Mouse (Mus musculus) midbrain, embryonic 10.5 days (tissue): ENCODE measurements around the gene Jmjd4. TPM values are rescaled to one million over a fixed set of nuclear protein-coding genes. Genes with fewer than 3 reads are reported as not detected.

Experiments
- DNase-seq: peaks from one replicate; pipeline ENCODE4 v3.0.0-alpha.2; 2017; ENCODE audit warnings: low spot score
- H3K27ac ChIP-seq: fragments of 300-500 bp; sonication (generic); replicated peaks from 2 replicates; pipeline ENCODE4 v1.5.1; 2016; ENCODE audit warnings: mild to moderate bottlenecking
- H3K27me3 ChIP-seq: fragments of 300-500 bp; sonication (generic); 2 replicates; pipeline ENCODE4 v1.6.1; 2016; ENCODE audit warnings: low read depth, mild to moderate bottlenecking; ENCODE audit not compliant: poor library complexity, severe bottlenecking
- H3K36me3 ChIP-seq: fragments of 300-500 bp; sonication (generic); 2 replicates; pipeline ENCODE4 v1.6.1; 2016; ENCODE audit warnings: mild to moderate bottlenecking, moderate library complexity
- H3K4me1 ChIP-seq: fragments of 300-500 bp; sonication (generic); 2 replicates; pipeline ENCODE4 v1.6.1; 2016
- H3K4me3 ChIP-seq: fragments of 300-500 bp; sonication (generic); 2 replicates; pipeline ENCODE4 v1.5.1; 2016; ENCODE audit warnings: mild to moderate bottlenecking, moderate library complexity
- H3K9me3 ChIP-seq: fragments of 300-500 bp; sonication (generic); replicated peaks from 2 replicates; pipeline ENCODE4 v1.6.1; 2016; ENCODE audit warnings: mild to moderate bottlenecking
- WGBS: fragments of 180-500 bp; shearing (Covaris S2); methylation state at CpG from one replicate; pipeline ENCODE4 v1.1.7; 2016; 5-methylcytosine and 5-hydroxymethylcytosine counted together
- polyA plus RNA-seq: library from polyadenylated mRNA; unstranded; fragments of >200 nt; fragmentation: Nextera tagmentation; extraction: Ambion mirVana; gene quantifications from 2 replicates; pipeline ENCODE4 v1.2.1, GENCODE M21; 2016

Jmjd4 gene
- polyA plus RNA-seq, result 16.2 and 18.1 TPM in 2 replicates

- under 1% methylated on average over 40 of the region's 40 CpGs for WGBS
These were observed at the start of gene Jmjd4 for GRCm38 (mm10) chr11:59449741-59450229. Gene Jmjd4, plus strand, starts transcription at chr11:59450045.

GRCm38 (mm10) chr11:59400876-59401275 lies 49.0 kb upstream of the Jmjd4 start:
- no peak for DNase-seq
- Histone ChIP-seq H3K4me3 (no peak overlapping the region), H3K27ac (no peak overlapping the region), H3K9me3 (no peaks in the 10 kb centered on the region), H3K27me3 (no peaks in the 10 kb centered on the region), H3K36me3 (peaks cover 16% of the 10 kb centered on the region), H3K4me1 (peaks cover 11% of the 10 kb centered on the region; the same call in 1 of the 2 replicates)
- 89% methylated on average over 2 of the region's 2 CpGs for WGBS

More at GRCm38 (mm10) chr11:59449741-59450229, at the start of gene Jmjd4:
- peak; percentile 90 for DNase-seq
- Histone ChIP-seq H3K27ac (peak within 1 kb of the TSS; percentile 92), H3K9me3 (no peaks in the 10 kb centered on the region), H3K36me3 (peaks cover 44% of the 10 kb centered on the region), H3K27me3 (no peaks in the 10 kb centered on the region), H3K4me3 (peak within 1 kb of the TSS; percentile 66), H3K4me1 (peaks cover 28% of the 10 kb centered on the region)

DNA sequence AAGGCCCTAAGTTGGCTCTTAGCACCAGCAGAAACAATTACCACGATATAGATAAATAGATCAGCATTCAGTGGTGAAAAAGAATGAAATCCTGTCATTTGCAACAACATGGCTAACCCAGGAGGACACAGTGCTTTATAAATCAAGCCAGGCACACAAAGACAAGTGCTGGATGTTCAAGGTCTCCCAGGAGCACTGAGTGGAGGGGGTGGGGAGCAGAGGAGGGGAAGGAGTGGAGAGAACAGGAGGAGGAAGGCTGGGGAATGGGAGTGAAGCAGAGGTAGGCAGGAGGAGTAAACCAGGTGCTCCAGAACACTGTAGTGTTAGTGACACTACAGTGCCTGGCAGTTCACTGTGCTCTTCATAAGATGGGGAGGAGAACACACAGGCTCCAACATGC lies 44.1 kb upstream of the Jmjd4 start:
- 90% methylated on average over 1 of the region's 1 CpGs for WGBS
- DNase-seq, result no peak
- H3K27me3 ChIP-seq, result no peaks in the 10 kb centered on the region
- no peaks in the 10 kb centered on the region for H3K9me3 ChIP-seq
- no peak overlapping the region for H3K4me3 ChIP-seq
- peaks cover 50% of the 10 kb centered on the region for H3K36me3 ChIP-seq
- no peak overlapping the region for H3K27ac ChIP-seq
- H3K4me1 ChIP-seq, result no peaks in the 10 kb centered on the region

DNA sequence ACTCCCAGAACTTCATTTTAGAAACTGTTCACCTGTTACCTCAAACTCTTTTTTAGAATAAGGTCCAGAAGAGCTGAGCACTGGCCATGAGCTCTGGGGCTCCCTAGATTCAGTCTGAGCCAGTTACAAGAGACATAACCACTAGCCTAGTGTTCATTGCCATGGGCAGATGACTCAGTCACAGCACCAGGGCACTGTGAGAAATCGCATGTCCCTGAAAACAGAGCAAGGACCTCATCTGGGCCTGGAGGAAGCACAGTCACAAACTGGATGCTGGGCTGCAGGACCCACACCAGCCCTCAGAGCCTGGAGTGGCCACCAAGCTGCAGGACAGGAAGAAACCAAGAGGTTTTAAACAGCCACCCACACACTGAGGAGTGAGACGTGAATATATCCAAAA lies 39.0 kb upstream of the Jmjd4 start:
- 85% methylated on average over 2 of the region's 2 CpGs for WGBS
- Histone ChIP-seq H3K27me3 (no peaks in the 10 kb centered on the region), H3K4me3 (no peak overlapping the region), H3K9me3 (no peaks in the 10 kb centered on the region), H3K27ac (no peak overlapping the region), H3K36me3 (peaks cover 62% of the 10 kb centered on the region), H3K4me1 (peaks cover 3% of the 10 kb centered on the region; the same call in 1 of the 2 replicates)
- no peak for DNase-seq

GRCm38 (mm10) chr11:59412058-59412457 lies 37.8 kb upstream of the Jmjd4 start:
- 88% methylated on average over 6 of the region's 6 CpGs for WGBS
- Histone ChIP-seq H3K4me3 (no peak overlapping the region), H3K4me1 (peaks cover 3% of the 10 kb centered on the region; the same call in 1 of the 2 replicates), H3K27me3 (no peaks in the 10 kb centered on the region), H3K9me3 (no peaks in the 10 kb centered on the region), H3K36me3 (peaks cover 55% of the 10 kb centered on the region), H3K27ac (no peak overlapping the region)
- no peak for DNase-seq

GRCm38 (mm10) chr11:59412999-59413863 lies 36.6 kb upstream of the Jmjd4 start:
- DNase-seq, result no peak
- peaks cover 3% of the 10 kb centered on the region; the same call in 1 of the 2 replicates for H3K4me1 ChIP-seq
- H3K36me3 ChIP-seq, result peaks cover 50% of the 10 kb centered on the region
- no peak overlapping the region for H3K27ac ChIP-seq
- H3K9me3 ChIP-seq, result no peaks in the 10 kb centered on the region
- WGBS, result 86% methylated on average over 13 of the region's 13 CpGs
- H3K27me3 ChIP-seq, result no peaks in the 10 kb centered on the region
- H3K4me3 ChIP-seq, result no peak overlapping the region

DNA sequence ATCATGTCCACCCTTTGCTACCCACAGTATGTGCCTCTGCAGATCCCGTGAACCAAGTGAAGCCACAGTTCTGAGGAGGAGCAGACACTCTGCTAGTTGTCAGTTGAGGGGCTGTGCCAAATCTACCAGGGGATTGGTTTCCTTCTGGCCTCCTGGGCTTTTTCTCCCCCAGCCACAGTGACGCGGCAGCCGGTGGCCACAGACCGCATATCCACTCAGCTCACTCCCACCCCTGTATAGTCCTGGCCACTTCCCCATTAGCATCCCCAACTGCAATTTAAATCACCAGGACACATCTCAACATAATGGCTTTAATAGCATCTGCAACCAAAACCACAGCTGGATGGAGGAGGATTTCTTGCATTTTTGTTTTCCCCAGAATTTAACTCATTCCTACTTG lies 31.1 kb upstream of the Jmjd4 start:
- no peak for DNase-seq
- H3K4me1 ChIP-seq, result no peaks in the 10 kb centered on the region
- H3K9me3 ChIP-seq, result no peaks in the 10 kb centered on the region
- WGBS, result 95% methylated on average over 5 of the region's 5 CpGs
- H3K27ac ChIP-seq, result no peak overlapping the region
- no peaks in the 10 kb centered on the region for H3K27me3 ChIP-seq
- H3K4me3 ChIP-seq, result no peak overlapping the region
- peaks cover 82% of the 10 kb centered on the region for H3K36me3 ChIP-seq

GRCm38 (mm10) chr11:59421436-59421835 lies 28.4 kb upstream of the Jmjd4 start:
- WGBS, result 89% methylated on average over 8 of the region's 8 CpGs
- Histone ChIP-seq H3K4me3 (no peak overlapping the region), H3K36me3 (peaks cover 85% of the 10 kb centered on the region), H3K27ac (no peak overlapping the region), H3K27me3 (no peaks in the 10 kb centered on the region), H3K4me1 (no peaks in the 10 kb centered on the region), H3K9me3 (no peaks in the 10 kb centered on the region)
- no peak for DNase-seq

DNA sequence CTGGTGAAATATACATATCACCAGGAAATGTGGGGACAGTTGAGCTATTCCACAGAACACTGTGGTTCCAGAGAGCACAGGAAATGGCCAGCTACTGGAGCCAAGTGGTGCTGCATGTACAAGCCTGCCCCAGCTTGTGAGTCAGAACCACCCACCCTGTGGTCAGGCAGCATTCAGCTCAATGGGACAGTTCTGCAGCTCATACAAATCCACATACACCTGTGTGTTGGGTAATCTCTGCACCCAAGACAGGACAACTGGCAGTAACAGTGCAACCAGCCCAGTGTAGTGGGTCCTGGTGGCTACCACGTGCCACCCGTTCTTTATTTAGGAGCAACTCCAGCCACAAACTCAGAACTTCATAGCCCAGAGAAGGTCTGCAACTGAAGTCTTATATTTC lies 27.9 kb upstream of the Jmjd4 start:
- Histone ChIP-seq H3K4me1 (no peaks in the 10 kb centered on the region), H3K4me3 (no peak overlapping the region), H3K36me3 (peaks cover 86% of the 10 kb centered on the region), H3K27ac (no peak overlapping the region), H3K9me3 (no peaks in the 10 kb centered on the region), H3K27me3 (no peaks in the 10 kb centered on the region)
- DNase-seq, result no peak
- whole genome bisulfite sequencing, result 84% methylated on average over 2 of the region's 2 CpGs

DNA sequence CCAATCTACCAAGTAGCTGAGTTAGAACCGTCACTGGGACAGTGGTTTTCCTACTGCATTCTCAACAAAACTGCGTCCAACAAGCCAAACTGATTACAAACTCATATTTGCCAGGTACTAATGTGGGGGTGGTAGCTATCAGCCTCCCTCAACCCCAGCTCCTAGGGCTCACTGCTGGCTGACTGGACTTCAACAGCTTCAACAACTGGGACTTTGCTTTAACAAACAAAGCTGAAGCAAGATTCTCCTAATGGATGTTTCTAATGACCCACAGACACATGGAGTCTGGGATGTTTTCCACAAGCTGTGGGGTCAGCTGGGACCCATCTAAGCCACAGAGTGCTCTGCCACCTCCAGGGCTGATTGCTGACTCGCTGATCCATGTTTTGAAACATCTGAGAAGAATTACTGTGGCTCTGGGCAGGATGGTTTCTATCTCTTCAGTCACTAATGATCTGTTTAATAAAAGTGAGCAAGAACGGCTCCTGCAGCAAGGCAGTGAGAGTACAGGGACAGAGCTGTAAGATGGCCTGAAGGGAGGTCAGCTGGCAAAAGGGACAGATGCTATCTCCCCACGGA lies 26.7 kb upstream of the Jmjd4 start:
- 85% methylated on average over 5 of the region's 5 CpGs for WGBS
- Histone ChIP-seq H3K4me1 (no peaks in the 10 kb centered on the region), H3K27me3 (no peaks in the 10 kb centered on the region), H3K36me3 (peaks cover 92% of the 10 kb centered on the region), H3K4me3 (no peak overlapping the region), H3K9me3 (no peaks in the 10 kb centered on the region), H3K27ac (no peak overlapping the region)
- DNase-seq, result no peak

DNA sequence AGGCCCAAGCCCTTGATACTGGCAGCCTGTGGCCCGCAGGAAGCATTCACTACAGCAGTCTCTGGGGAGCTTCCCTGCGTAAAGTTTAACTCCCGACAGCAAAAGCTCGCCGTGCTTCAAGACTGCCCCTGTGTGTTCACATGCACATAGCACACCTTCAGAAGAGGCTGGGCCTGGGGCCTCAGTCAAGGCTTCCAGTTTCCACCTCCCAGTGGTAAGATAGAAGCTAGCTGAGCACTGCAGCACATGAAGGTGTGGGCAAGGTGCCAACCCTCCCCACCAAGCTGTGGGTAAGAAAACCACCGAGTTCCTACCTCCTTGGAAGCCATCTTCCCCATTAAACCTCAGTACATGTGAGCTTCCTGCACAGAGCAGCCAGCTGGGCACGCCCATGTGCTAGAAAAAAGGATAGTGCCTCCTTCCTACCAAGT lies 24.2 kb upstream of the Jmjd4 start:
- WGBS, result 74% methylated on average over 7 of the region's 7 CpGs
- H3K4me3 ChIP-seq, result no peak overlapping the region
- no peaks in the 10 kb centered on the region for H3K4me1 ChIP-seq
- no peaks in the 10 kb centered on the region for H3K9me3 ChIP-seq
- DNase-seq, result no peak
- H3K36me3 ChIP-seq, result peaks cover 79% of the 10 kb centered on the region
- H3K27me3 ChIP-seq, result no peaks in the 10 kb centered on the region
- no peak overlapping the region for H3K27ac ChIP-seq

GRCm38 (mm10) chr11:59428057-59428660 lies 21.7 kb upstream of the Jmjd4 start:
- no peaks in the 10 kb centered on the region for H3K9me3 ChIP-seq
- DNase-seq, result no peak
- 92% methylated on average over 9 of the region's 9 CpGs for WGBS
- H3K4me1 ChIP-seq, result no peaks in the 10 kb centered on the region
- H3K36me3 ChIP-seq, result peaks cover 74% of the 10 kb centered on the region
- H3K27me3 ChIP-seq, result no peaks in the 10 kb centered on the region
- H3K4me3 ChIP-seq, result no peak overlapping the region
- H3K27ac ChIP-seq, result no peak overlapping the region
